Comparison of ENCODE assay signal across 28 mouse cellular contexts in genomic region chr4:107183203-107183602, GRCm38 (mm10). TPM values are rescaled to one million over a fixed set of nuclear protein-coding genes. Genes with fewer than 3 reads are reported as not detected.
DNase-seq lines count a peak whose midpoint lies in the region; ATAC-seq lines count a peak whose summit lies in the region.
"Had no signal": no experiment of that assay in that cellular context is flagged by ENCODE, and none has a peak within 500 bp of the region (broad histone marks: within the 10 kb centered on the region; RNA-seq: fewer than 3 reads in every experiment).

No protein-coding gene starts in this region.

- ATAC-seq in hindbrain, embryonic 13.5 days (ENCODE audit: low FRiP score): no peak
- no peak for ATAC-seq in embryonic facial prominence, embryonic 11.5 days (replicated peaks; ENCODE audit: insufficient number of reproducible peaks, low FRiP score, low TSS enrichment, low read depth)
- ATAC-seq in liver, embryonic 15.5 days (ENCODE audit: insufficient read depth): no peak
- ATAC-seq: inflammation-experienced regulatory T-cells, adult 6 months; midbrain, embryonic 15.5 days had no signal

- H3K27ac ChIP-seq in hindbrain, embryonic 13.5 days: no peak overlapping the region
- H3K27ac ChIP-seq in hindbrain, embryonic 10.5 days: no peak overlapping the region
- no peak overlapping the region for H3K27ac ChIP-seq in embryonic facial prominence, embryonic 11.5 days (replicated peaks; ENCODE audit: low read depth, low read length)
- peak overlapping the region; percentile 25; the same call in 1 of the 2 replicates for H3K27ac ChIP-seq in limb, embryonic 10.5 days
- peak overlapping the region; percentile 78 for H3K27ac ChIP-seq in liver, embryonic 15.5 days (replicated peaks)
- H3K27ac ChIP-seq: hindbrain, embryonic 12.5 days; left cerebral cortex, adult 2 months; midbrain, embryonic 15.5 days had no signal

- H3K9me3 ChIP-seq in hindbrain, embryonic 13.5 days: no peaks in the 10 kb centered on the region
- H3K9me3 ChIP-seq in hindbrain, embryonic 10.5 days: no peaks in the 10 kb centered on the region
- H3K9me3 ChIP-seq in embryonic facial prominence, embryonic 11.5 days (replicated peaks; ENCODE audit: control insufficient read depth, low read length): no peaks in the 10 kb centered on the region
- no peaks in the 10 kb centered on the region for H3K9me3 ChIP-seq in limb, embryonic 10.5 days (replicated peaks)
- H3K9me3 ChIP-seq in liver, embryonic 15.5 days (replicated peaks): no peaks in the 10 kb centered on the region
- H3K9me3 ChIP-seq: hindbrain, embryonic 12.5 days; midbrain, embryonic 15.5 days had no signal

- no peak overlapping the region for H3K4me2 ChIP-seq in hindbrain, embryonic 13.5 days
- H3K4me2 ChIP-seq in embryonic facial prominence, embryonic 11.5 days (ENCODE audit: low read depth, low read length): no peak overlapping the region
- H3K4me2 ChIP-seq in liver, embryonic 15.5 days: peak overlapping the region; percentile 41
- H3K4me2 ChIP-seq: hindbrain, embryonic 12.5 days; midbrain, embryonic 15.5 days had no signal

- H3K9ac ChIP-seq in hindbrain, embryonic 13.5 days: 0 out of 2 replicates have a peak overlapping the region, but pooled peaks have one; percentile 0
- no peak overlapping the region for H3K9ac ChIP-seq in embryonic facial prominence, embryonic 11.5 days (replicated peaks; ENCODE audit: low read length)
- 0 out of 2 replicates have a peak overlapping the region, but pooled peaks have one; percentile 5 for H3K9ac ChIP-seq in liver, embryonic 15.5 days
- H3K9ac ChIP-seq: hindbrain, embryonic 12.5 days; midbrain, embryonic 15.5 days had no signal

- WGBS in hindbrain, embryonic 13.5 days: 89% methylated on average over 4 of the region's 4 CpGs
- WGBS in hindbrain, embryonic 10.5 days: 94% methylated on average over 4 of the region's 4 CpGs
- WGBS in embryonic facial prominence, embryonic 11.5 days: 87% methylated on average over 4 of the region's 4 CpGs
- 92% methylated on average over 4 of the region's 4 CpGs for WGBS in limb, embryonic 10.5 days
- WGBS in liver, embryonic 15.5 days (ENCODE audit: insufficient replicate concordance): 55% methylated on average over 4 of the region's 4 CpGs

- DNase-seq in hindbrain, embryonic 10.5 days (ENCODE audit: low spot score): no peak
- peak; percentile 18 for DNase-seq in embryonic facial prominence, embryonic 11.5 days (ENCODE audit: low spot score)
- no peak for DNase-seq in limb, embryonic 10.5 days (ENCODE audit: low spot score)
- no peak for DNase-seq in kidney, postnatal 4 days
- DNase-seq in ovary, postnatal 10 days (ENCODE audit: low spot score): no peak
- DNase-seq in lung, postnatal 4 days: no peak
- DNase-seq: adrenal gland, postnatal 25 days; cerebellum, adult 11-12 months; cerebellum, postnatal 14 days; gastrocnemius, postnatal 25 days; kidney, adult 8-10 months; kidney, postnatal 14 days; left cerebral cortex, postnatal 4 days; lung, adult 2 months; lung, postnatal 36 days; spleen, adult 18-20 months; thymus, adult 18-20 months; thymus, postnatal 4 days had no signal

- H3K36me3 ChIP-seq in hindbrain, embryonic 13.5 days: peaks cover 20% of the 10 kb centered on the region
- peaks cover 26% of the 10 kb centered on the region for H3K36me3 ChIP-seq in hindbrain, embryonic 10.5 days
- H3K36me3 ChIP-seq in embryonic facial prominence, embryonic 11.5 days (replicated peaks; ENCODE audit: control insufficient read depth, insufficient read depth, low read depth, low read length): no peaks in the 10 kb centered on the region; the same call in 1 of the 2 replicates
- peaks cover 24% of the 10 kb centered on the region for H3K36me3 ChIP-seq in limb, embryonic 10.5 days
- peaks cover 27% of the 10 kb centered on the region for H3K36me3 ChIP-seq in liver, embryonic 15.5 days (replicated peaks)

- no peaks in the 10 kb centered on the region for H3K27me3 ChIP-seq in hindbrain, embryonic 13.5 days
- no peaks in the 10 kb centered on the region for H3K27me3 ChIP-seq in hindbrain, embryonic 10.5 days (ENCODE audit: insufficient read depth, poor library complexity, severe bottlenecking)
- no peaks in the 10 kb centered on the region for H3K27me3 ChIP-seq in embryonic facial prominence, embryonic 11.5 days (ENCODE audit: control insufficient read depth, insufficient read depth, low read length)
- H3K27me3 ChIP-seq in limb, embryonic 10.5 days (ENCODE audit: low read depth, poor library complexity, severe bottlenecking): no peaks in the 10 kb centered on the region
- no peaks in the 10 kb centered on the region for H3K27me3 ChIP-seq in liver, embryonic 15.5 days
- H3K27me3 ChIP-seq: hindbrain, embryonic 12.5 days; midbrain, embryonic 15.5 days had no signal

- H3K4me3 ChIP-seq in hindbrain, embryonic 13.5 days: no peak overlapping the region
- H3K4me3 ChIP-seq in hindbrain, embryonic 10.5 days: no peak overlapping the region
- no peak overlapping the region for H3K4me3 ChIP-seq in embryonic facial prominence, embryonic 11.5 days (ENCODE audit: low read depth, low read length)
- no peak overlapping the region for H3K4me3 ChIP-seq in limb, embryonic 10.5 days
- H3K4me3 ChIP-seq in liver, embryonic 15.5 days (replicated peaks): no peak overlapping the region
- H3K4me3 ChIP-seq: hindbrain, embryonic 12.5 days; left cerebral cortex, adult 2 months; midbrain, embryonic 15.5 days; myocyte had no signal

- H3K4me1 ChIP-seq in hindbrain, embryonic 13.5 days (replicated peaks): peaks cover 33% of the 10 kb centered on the region
- H3K4me1 ChIP-seq in hindbrain, embryonic 10.5 days (replicated peaks): peaks cover 28% of the 10 kb centered on the region
- no peaks in the 10 kb centered on the region for H3K4me1 ChIP-seq in embryonic facial prominence, embryonic 11.5 days (ENCODE audit: control insufficient read depth, insufficient read depth, low read length)
- H3K4me1 ChIP-seq in limb, embryonic 10.5 days: peaks cover 28% of the 10 kb centered on the region
- H3K4me1 ChIP-seq in liver, embryonic 15.5 days (replicated peaks): peaks cover 43% of the 10 kb centered on the region

RNA-seq across cellular contexts. Expression of gene Tceanc2, which starts 4.3 kb away (rescaled TPM):
- polyA plus RNA-seq in hindbrain, embryonic 13.5 days (2015; fragmentation: Nextera tagmentation; extraction: Ambion mirVana): 25.2 and 26.1 TPM in 2 replicates
- polyA plus RNA-seq in hindbrain, embryonic 10.5 days (2016; fragmentation: Nextera tagmentation; extraction: Ambion mirVana): 23.1 and 30.2 TPM in 2 replicates
- 24.6 and 29.8 TPM in 2 replicates for polyA plus RNA-seq in embryonic facial prominence, embryonic 11.5 days (2014; fragmentation: Nextera tagmentation; extraction: Ambion mirVana)
- 22.9 and 30.2 TPM in 2 replicates for polyA plus RNA-seq in limb, embryonic 10.5 days (2016; fragmentation: Nextera tagmentation; extraction: Ambion mirVana)
- polyA plus RNA-seq in liver, embryonic 15.5 days (2015; fragmentation: Nextera tagmentation; extraction: Ambion mirVana): 11.9 and 14.4 TPM in 2 replicates

RNA-seq across cellular contexts. Expression of gene Tmem59, which starts 5.0 kb away (rescaled TPM):
- 410 and 431 TPM in 2 replicates for polyA plus RNA-seq in hindbrain, embryonic 13.5 days (2015; fragmentation: Nextera tagmentation; extraction: Ambion mirVana)
- polyA plus RNA-seq in hindbrain, embryonic 10.5 days (2016; fragmentation: Nextera tagmentation; extraction: Ambion mirVana): 289 and 340 TPM in 2 replicates
- 370 and 373 TPM in 2 replicates for polyA plus RNA-seq in embryonic facial prominence, embryonic 11.5 days (2014; fragmentation: Nextera tagmentation; extraction: Ambion mirVana)
- 259 and 274 TPM in 2 replicates for polyA plus RNA-seq in limb, embryonic 10.5 days (2016; fragmentation: Nextera tagmentation; extraction: Ambion mirVana)
- 178 and 182 TPM in 2 replicates for polyA plus RNA-seq in liver, embryonic 15.5 days (2015; fragmentation: Nextera tagmentation; extraction: Ambion mirVana)

RNA-seq across cellular contexts. Expression of gene Ldlrad1, which starts 25.8 kb away (rescaled TPM):
- polyA plus RNA-seq in hindbrain, embryonic 13.5 days (2015; fragmentation: Nextera tagmentation; extraction: Ambion mirVana): not detected in 2 replicates
- not detected in 2 replicates for polyA plus RNA-seq in hindbrain, embryonic 10.5 days (2016; fragmentation: Nextera tagmentation; extraction: Ambion mirVana)
- not detected in 2 replicates for polyA plus RNA-seq in embryonic facial prominence, embryonic 11.5 days (2014; fragmentation: Nextera tagmentation; extraction: Ambion mirVana)
- polyA plus RNA-seq in limb, embryonic 10.5 days (2016; fragmentation: Nextera tagmentation; extraction: Ambion mirVana): not detected in 2 replicates
- not detected in 2 replicates for polyA plus RNA-seq in liver, embryonic 15.5 days (2015; fragmentation: Nextera tagmentation; extraction: Ambion mirVana)
- polyA plus RNA-seq: C2C12; heart, embryonic 16.5 days; hindbrain, embryonic 12.5 days; midbrain, embryonic 15.5 days; myocyte; neural tube, embryonic 14.5 days had no signal

Comparison
In these comparisons a context has a peak if more than half of its experiments do, and no peak if none do; other contexts are left out.
1. H3K27ac ChIP-seq: peak in limb, embryonic 10.5 days (single experiment) and liver, embryonic 15.5 days (single experiment); none in hindbrain, embryonic 13.5 days (single experiment), hindbrain, embryonic 10.5 days (single experiment) and embryonic facial prominence, embryonic 11.5 days (single experiment).